Mouse (Mus musculus): ENCODE results near the gene Armc2.

GRCm38 (mm10) chr10:42059522-42059921 lies 41.3 kb upstream of the Armc2 start:
- TF ChIP-seq CTCF (IDR thresholded peaks at IDR 0.05; ENCODE audit: low read depth, low read length) (no peak), GATA1 (IDR thresholded peaks at IDR 0.05; ENCODE audit: borderline replicate concordance, low read length) (no peak), POLR2AphosphoS5 (IDR thresholded peaks at IDR 0.05; ENCODE audit: insufficient replicate concordance, low read depth, low read length) (peak; percentile 27; the same call in 1 of the 2 replicates)

Measured in G1E (cell line).